Mouse (Mus musculus) ES-E14 (cell line): ENCODE results near the gene Shcbp1l. TPM values are rescaled to one million over a fixed set of nuclear protein-coding genes. Genes with fewer than 3 reads are reported as not detected.
"Not testable (repeated sequence)": the region's sequence is repeated elsewhere in the genome, so short reads cannot be mapped to it uniquely, and the experiment has no call there.

Experiments used
- DNase-seq: peaks from one replicate; pipeline ENCODE4 v3.0.0-alpha.2; 2013; ENCODE audit warnings: low read depth, low spot score
- H3K27ac ChIP-seq: 2 replicates; pipeline ENCODE4 v1.5.1; 2012; ENCODE audit warnings: low read depth, mild to moderate bottlenecking, low read length, moderate library complexity, mixed read lengths; ENCODE audit not compliant: poor library complexity, insufficient read depth, severe bottlenecking
- H3K36me3 ChIP-seq: 2 replicates; pipeline ENCODE4 v1.6.1; 2012; ENCODE audit warnings: mild to moderate bottlenecking, low read length, moderate library complexity, mixed read lengths; ENCODE audit not compliant: control insufficient read depth, poor library complexity, insufficient read depth, severe bottlenecking
- H3K4me1 ChIP-seq, 2 experiments: fragments of 150-350 bp in 1 of 2; sonication (generic) in 1 of 2; 2 replicates each; pipeline ENCODE4 v1.6.1; 2012; ENCODE audit warnings: low read length in 2 of 2, mild to moderate bottlenecking in 1 of 2, mixed read lengths in 1 of 2; ENCODE audit not compliant: control insufficient read depth in 2 of 2, insufficient read depth in 2 of 2, poor library complexity in 1 of 2
- H3K4me3 ChIP-seq, 2 experiments: fragments of 150-350 bp in 1 of 2; sonication (generic) in 1 of 2; 2 replicates each; pipeline ENCODE4 v1.5.1; 2012; ENCODE audit warnings: low read length in 2 of 2, low read depth in 1 of 2, mild to moderate bottlenecking in 1 of 2, mixed read lengths in 1 of 2; ENCODE audit not compliant: insufficient read depth in 1 of 2, poor library complexity in 1 of 2, severe bottlenecking in 1 of 2
- H3K9ac ChIP-seq: 2 replicates; pipeline ENCODE4 v1.6.1; 2012; ENCODE audit warnings: low read depth, mild to moderate bottlenecking, low read length, mixed read lengths; ENCODE audit not compliant: poor library complexity, insufficient read depth, severe bottlenecking
- H3K9me3 ChIP-seq: fragments of 150-350 bp; sonication (generic); 2 replicates; pipeline ENCODE4 v1.6.1; 2012; ENCODE audit warnings: low read depth, mild to moderate bottlenecking, low read length; ENCODE audit not compliant: control insufficient read depth, insufficient read depth
- CHD2 ChIP-seq: IDR thresholded peaks from 2 replicates; pipeline ENCODE4 v1.6.1; 2014; ENCODE audit warnings: mild to moderate bottlenecking, low read depth, low read length, inconsistent platforms
- HCFC1 ChIP-seq: IDR thresholded peaks from 2 replicates; pipeline ENCODE4 v1.6.1; 2012; ENCODE audit warnings: low read length, inconsistent platforms, borderline replicate concordance; ENCODE audit not compliant: insufficient read depth
- MAFK ChIP-seq: IDR thresholded peaks from 2 replicates; pipeline ENCODE4 v1.6.1; 2014; ENCODE audit warnings: mild to moderate bottlenecking, low read depth, low read length, inconsistent platforms; ENCODE audit not compliant: insufficient read depth
- ZC3H11A ChIP-seq: IDR thresholded peaks from 2 replicates; pipeline ENCODE4 v1.6.1; 2012; ENCODE audit warnings: low read depth, mild to moderate bottlenecking, inconsistent platforms, low read length, borderline replicate concordance
- ZNF384 ChIP-seq: IDR thresholded peaks from 2 replicates; pipeline ENCODE4 v1.6.1; 2012; ENCODE audit warnings: low read depth, low read length, inconsistent platforms
- in situ Hi-C, 2 experiments: fragments of 600-800 bp; cut with MboI; formaldehyde crosslinking; loops; one replicate each; pipeline ENCODE4 v1.15.1; 2025; ENCODE audit warnings: low sequenced_read_pairs in 2 of 2, inconsistent platforms in 1 of 2; ENCODE audit not compliant: unreplicated experiment in 2 of 2
- total RNA-seq: library from RNA; depleted of rRNA; stranded (reverse); fragments of 300-350 nt; gene quantifications from 2 replicates; pipeline ENCODE4 v1.2.3, GENCODE M21; 2012

Gene Shcbp1l
- total RNA-seq, 1 experiment = 2.3 TPM

DNA sequence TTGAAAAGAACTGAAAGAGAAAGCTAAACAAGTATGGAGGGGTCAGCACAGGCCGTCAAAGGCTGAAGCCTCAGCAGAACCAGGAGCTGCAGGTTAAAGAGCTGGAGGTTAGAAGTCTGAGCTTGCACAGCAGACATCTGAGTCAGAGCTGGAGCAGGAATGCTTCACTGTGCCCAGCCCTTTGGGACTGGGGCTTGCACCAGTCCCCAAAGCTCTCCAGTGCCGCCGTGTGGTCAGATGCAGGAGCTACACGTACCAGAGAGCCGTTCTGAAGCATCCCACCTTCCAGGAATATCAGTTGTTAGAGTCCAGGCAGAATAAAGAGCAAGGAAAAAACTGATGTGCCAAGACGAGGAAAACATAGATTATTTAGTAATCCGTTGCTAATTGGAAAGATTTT is 23.2 kb upstream of the Shcbp1l start:
- no peak overlapping the region for H3K9ac ChIP-seq
- in situ Hi-C loops = no loop called here
- H3K27ac ChIP-seq = no peak overlapping the region

DNA sequence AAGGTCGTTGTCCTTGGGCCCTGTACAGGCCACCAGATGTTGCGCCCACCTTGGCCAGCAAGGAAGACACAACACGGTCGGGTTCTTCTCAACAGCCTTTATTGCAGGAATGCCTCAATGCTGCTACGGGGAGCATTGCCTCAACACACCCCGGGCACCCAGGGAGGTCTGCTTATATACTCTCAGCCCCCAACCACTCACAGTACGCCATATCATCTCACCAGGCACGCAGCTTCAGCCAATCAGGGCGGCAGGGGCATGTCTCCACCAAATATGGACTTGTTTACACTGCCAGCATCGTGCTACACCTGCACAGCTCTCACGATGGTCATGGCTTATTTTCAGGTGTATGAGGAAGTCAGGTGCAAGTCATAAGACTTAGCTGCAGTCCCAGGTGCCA is 17.3 kb upstream of the Shcbp1l start:
- H3K9me3 ChIP-seq, in situ Hi-C loops, H3K27ac ChIP-seq, H3K4me1 ChIP-seq, DNase-seq, H3K36me3 ChIP-seq, H3K9ac ChIP-seq: not testable (repeated sequence)
- peak overlapping the region in 1 of 2 experiments; percentile 4; a peak in 1 of 4 replicates for H3K4me3 ChIP-seq

More for the DNA sequence above, 23.2 kb upstream of the Shcbp1l start:
- no peaks in the 10 kb centered on the region for H3K36me3 ChIP-seq
- H3K4me3 ChIP-seq = no peak overlapping the region
- H3K4me1 ChIP-seq = peaks cover 0 to 2% of the 10 kb centered on the region in 2 experiments; a peak in 1 of 4 replicates
- TF ChIP-seq CHD2 (no peak), ZC3H11A (peak; percentile 94), HCFC1 (no peak), ZNF384 (no peak), MAFK (0 out of 2 replicates have a peak, but pooled peaks have one; percentile 23)
- H3K9me3 ChIP-seq = no peaks in the 10 kb centered on the region
- DNase-seq = peak; percentile 65

DNA sequence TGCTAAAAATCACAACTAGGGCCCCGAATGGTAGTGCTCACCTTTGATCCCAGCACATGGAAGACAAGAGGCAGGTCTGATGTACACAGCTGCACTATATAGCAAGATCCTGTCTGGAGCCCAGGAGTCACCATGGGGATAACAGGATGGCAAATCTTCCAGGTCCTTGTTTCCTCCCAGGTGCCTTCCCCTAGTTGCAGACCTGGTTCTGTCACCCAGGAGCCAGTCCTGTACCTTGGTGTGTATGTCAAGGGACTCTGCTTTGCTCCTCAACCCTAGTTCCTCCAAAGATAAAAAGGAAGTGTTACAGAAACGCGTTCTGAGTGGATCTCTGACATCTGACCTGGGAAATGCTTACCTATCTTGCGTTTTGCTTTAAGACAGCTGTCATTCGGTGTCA is 16.7 kb upstream of the Shcbp1l start:
- H3K9ac ChIP-seq, H3K4me1 ChIP-seq, H3K27ac ChIP-seq, H3K4me3 ChIP-seq, in situ Hi-C loops, H3K36me3 ChIP-seq, DNase-seq, H3K9me3 ChIP-seq: not testable (repeated sequence)

- DNase-seq, H3K4me3 ChIP-seq, H3K27ac ChIP-seq, H3K4me1 ChIP-seq, H3K9ac ChIP-seq, H3K36me3 ChIP-seq, in situ Hi-C loops, H3K9me3 ChIP-seq: not testable (repeated sequence)
Measured at GRCm38 (mm10) chr1:153410915-153411314, 14.0 kb upstream of the Shcbp1l start.

DNA sequence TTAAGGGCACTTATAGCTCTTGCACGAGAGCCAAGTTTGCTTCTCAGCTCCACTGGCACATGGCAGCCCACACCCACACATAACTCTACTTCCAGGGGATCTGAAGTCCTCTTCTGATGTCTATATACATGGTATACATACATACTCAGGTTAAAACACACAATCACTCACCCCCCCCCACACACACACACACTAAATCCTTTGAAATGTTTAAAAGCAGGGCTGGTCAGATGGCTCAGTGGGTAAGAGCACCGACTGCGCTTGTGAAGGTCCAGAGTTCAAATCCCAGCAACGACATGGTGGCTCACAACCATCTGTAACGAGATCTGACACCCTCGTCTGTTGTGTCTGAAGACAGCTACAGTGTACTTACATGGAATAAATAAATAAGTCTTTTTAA is 13.2 kb upstream of the Shcbp1l start:
- no peaks in the 10 kb centered on the region for H3K36me3 ChIP-seq
- TF ChIP-seq HCFC1 = no peak
- TF ChIP-seq ZNF384 = no peak
- no peak for TF ChIP-seq ZC3H11A
- no peak for TF ChIP-seq CHD2
- TF ChIP-seq MAFK = no peak
- no peak overlapping the region for H3K27ac ChIP-seq
- no peak overlapping the region for H3K9ac ChIP-seq
- H3K9me3 ChIP-seq = no peaks in the 10 kb centered on the region
- peaks cover 0 to 3% of the 10 kb centered on the region in 2 experiments; a peak in 2 of 4 replicates for H3K4me1 ChIP-seq
- DNase-seq = no peak
- in situ Hi-C loops = no loop called here
- H3K4me3 ChIP-seq = no peak overlapping the region

DNA sequence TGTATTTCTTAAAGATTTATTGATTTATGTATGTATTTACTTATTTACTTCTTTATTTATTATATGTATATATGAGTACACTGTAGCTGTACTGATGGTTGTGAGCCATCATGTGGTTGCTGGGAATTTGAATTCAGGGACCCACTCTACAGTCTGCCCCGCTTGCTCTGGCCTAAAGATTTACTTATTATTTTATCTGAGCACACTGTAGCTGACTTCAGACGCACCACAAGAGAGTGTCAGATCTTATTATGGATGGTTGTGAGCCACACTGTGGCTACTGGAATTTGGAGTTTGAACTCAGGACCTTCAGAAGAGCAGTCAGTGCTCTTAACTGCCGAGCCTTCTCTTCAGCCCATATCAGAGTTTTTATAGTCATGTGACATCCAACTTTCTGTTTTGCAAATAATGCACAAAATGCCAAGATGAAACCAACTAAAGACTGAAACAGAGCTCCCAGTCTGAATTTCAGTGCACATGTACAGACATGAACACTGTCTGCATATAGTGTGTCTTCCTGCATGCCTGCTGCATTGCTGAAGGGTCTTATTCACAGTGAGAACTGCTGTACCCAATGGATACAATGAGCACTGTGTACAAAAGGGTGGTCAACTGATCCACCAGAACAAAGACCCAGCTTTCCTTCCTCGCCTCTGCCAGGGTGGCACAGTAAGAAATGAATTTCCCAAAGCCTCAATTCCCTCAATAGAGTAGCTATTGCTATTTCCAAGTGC is 12.1 kb upstream of the Shcbp1l start:
- H3K4me1 ChIP-seq, H3K27ac ChIP-seq, H3K9ac ChIP-seq, H3K9me3 ChIP-seq, H3K36me3 ChIP-seq, DNase-seq, in situ Hi-C loops, H3K4me3 ChIP-seq: not testable (repeated sequence)

- H3K27ac ChIP-seq, H3K9ac ChIP-seq, H3K9me3 ChIP-seq, H3K4me1 ChIP-seq, H3K36me3 ChIP-seq, in situ Hi-C loops, DNase-seq: not testable (repeated sequence)
- peak overlapping the region in 1 of 2 experiments; percentile 44; a peak in 2 of 4 replicates for H3K4me3 ChIP-seq
Measured at GRCm38 (mm10) chr1:153413397-153414020, 11.5 kb upstream of the Shcbp1l start.
